Mouse (Mus musculus) layer of hippocampus, postnatal 25 days (tissue): ENCODE results near the gene Dync2li1. TPM values are rescaled to one million over a fixed set of nuclear protein-coding genes. Genes with fewer than 3 reads are reported as not detected.

Source experiments
- DNase-seq, 2 experiments: peaks; one replicate each; pipeline ENCODE4 v3.0.0; 2022; ENCODE audit warnings: mixed read lengths in 2 of 2, low spot score in 1 of 2; ENCODE audit errors: extremely low spot score in 1 of 2
- total RNA-seq, 2 experiments: library from RNA; stranded (reverse); gene quantifications; 2 replicates each; pipeline ENCODE4 v1.2.3; 2021

The Dync2li1 gene
- total RNA-seq, 2 experiments from 2014 or later = 20.4 to 20.5 TPM

GRCm38 (mm10) chr17:84675951-84676366 is 49.7 kb downstream of the Dync2li1 start, which contains the start of gene Abcg8:
Abcg8 (plus strand) TSS chr17:84676302.
- DNase-seq = no peak

GRCm38 (mm10) chr17:84677595-84677994 is 51.3 kb downstream of the Dync2li1 start:
- no peak for DNase-seq

- no peak for DNase-seq
Observed at GRCm38 (mm10) chr17:84681670-84682069, 55.4 kb downstream of the Dync2li1 start.

- no peak for DNase-seq
Observed at GRCm38 (mm10) chr17:84682734-84683717, 56.7 kb downstream of the Dync2li1 start, which contains the start of gene Abcg5. Abcg5 (minus strand) TSS chr17:84683011.

GRCm38 (mm10) chr17:84684284-84684683 is 58.0 kb downstream of the Dync2li1 start:
- DNase-seq = no peak

- no peak for DNase-seq
Observed at GRCm38 (mm10) chr17:84685286-84685685, 59.0 kb downstream of the Dync2li1 start.

GRCm38 (mm10) chr17:84687994-84688393 is 61.7 kb downstream of the Dync2li1 start:
- DNase-seq = no peak

- no peak for DNase-seq
Observed at GRCm38 (mm10) chr17:84688834-84689233, 62.5 kb downstream of the Dync2li1 start.

GRCm38 (mm10) chr17:84689316-84689715 is 63.0 kb downstream of the Dync2li1 start:
- no peak for DNase-seq

- DNase-seq = no peak
Observed at GRCm38 (mm10) chr17:84690111-84690510, 63.8 kb downstream of the Dync2li1 start.

GRCm38 (mm10) chr17:84693741-84694140 is 67.4 kb downstream of the Dync2li1 start:
- DNase-seq = no peak

- no peak for DNase-seq
Observed at GRCm38 (mm10) chr17:84696537-84696936, 70.2 kb downstream of the Dync2li1 start.

GRCm38 (mm10) chr17:84698727-84699126 is 72.4 kb downstream of the Dync2li1 start:
- DNase-seq = peak; percentile 39 to 43

Other genes starting within 250 kb of the Dync2li1 start
- gene Thada, start 160.3 kb upstream of the Dync2li1 start, total RNA-seq = 10 to 100 TPM; 12.2 to 15.7 TPM
- 1 to 10 TPM; 3.7 to 5.9 TPM for gene Plekhh2, start 114.6 kb upstream of the Dync2li1 start, total RNA-seq
- not detected for gene Abcg8, start 49.8 kb downstream of the Dync2li1 start, total RNA-seq
- gene Abcg5, start 56.5 kb downstream of the Dync2li1 start, total RNA-seq = not detected
- 10 to 100 TPM; 60.3 to 61.0 TPM for gene Lrpprc, start 164.3 kb downstream of the Dync2li1 start, total RNA-seq